Mouse (Mus musculus): ENCODE data around the gene Fam168a.
A peak's percentile ranks its signal among the peaks of the same experiment; 100 is the strongest.

- TF ChIP-seq NELFE (IDR thresholded peaks at IDR 0.05; ENCODE audit: low read depth, low read length) = no peak
- no peak for TF ChIP-seq POLR2AphosphoS2 (IDR thresholded peaks at IDR 0.05; ENCODE audit: low read length)
- TF ChIP-seq CTCF (IDR thresholded peaks at IDR 0.05 in 2 of 3, conservative IDR thresholded peaks at IDR 0.05 in 1 of 3; ENCODE audit: control insufficient read depth in 1 of 3, insufficient read depth in 1 of 3, low read depth in 2 of 3, low read length in 3 of 3, poor library complexity in 1 of 3, severe bottlenecking in 1 of 3) = no peak
- TF ChIP-seq HCFC1 (IDR thresholded peaks at IDR 0.05; ENCODE audit: low read depth, low read length) = no peak
- peak; percentile 69 to 72 for TF ChIP-seq EP300 (IDR thresholded peaks at IDR 0.05; ENCODE audit: low read depth in 1 of 2, low read length in 2 of 2)
- no peak for TF ChIP-seq POLR2A (IDR thresholded peaks at IDR 0.05; ENCODE audit: control insufficient read depth in 1 of 2, insufficient read depth in 1 of 2, low read depth in 1 of 2, low read length in 2 of 2, poor library complexity in 1 of 2)
- TF ChIP-seq GATA1 (IDR thresholded peaks at IDR 0.05; ENCODE audit: low read depth, low read length) = peak; percentile 77
- no peak for TF ChIP-seq BHLHE40 (IDR thresholded peaks at IDR 0.05; ENCODE audit: borderline replicate concordance, low read depth, low read length)
- TF ChIP-seq UBTF (IDR thresholded peaks at IDR 0.05; ENCODE audit: borderline replicate concordance, insufficient read depth, low read depth, low read length) = no peak
- no peak for TF ChIP-seq E2F4 (IDR thresholded peaks at IDR 0.05; ENCODE audit: borderline replicate concordance, low read depth, low read length)
- TF ChIP-seq USF1 (IDR thresholded peaks at IDR 0.05; ENCODE audit: low read depth, low read length) = no peak
- TF ChIP-seq CHD1 (IDR thresholded peaks at IDR 0.05; ENCODE audit: low read depth, low read length) = no peak
- TF ChIP-seq ELF1 (IDR thresholded peaks at IDR 0.05; ENCODE audit: low read depth, low read length) = no peak
Observed at GRCm38 (mm10) chr7:100729778-100730177, 23.3 kb downstream of the Fam168a start.
